Mouse (Mus musculus): Measurements from ENCODE around the gene Olfr293. TPM values are rescaled to one million over a fixed set of nuclear protein-coding genes. Genes with fewer than 3 reads are reported as not detected.

Olfr293 gene
- not detected in 2 replicates for total RNA-seq (2021)
- long read RNA-seq, experiment 1: 0 reads
- long read RNA-seq, experiment 2: 0 reads

DNA sequence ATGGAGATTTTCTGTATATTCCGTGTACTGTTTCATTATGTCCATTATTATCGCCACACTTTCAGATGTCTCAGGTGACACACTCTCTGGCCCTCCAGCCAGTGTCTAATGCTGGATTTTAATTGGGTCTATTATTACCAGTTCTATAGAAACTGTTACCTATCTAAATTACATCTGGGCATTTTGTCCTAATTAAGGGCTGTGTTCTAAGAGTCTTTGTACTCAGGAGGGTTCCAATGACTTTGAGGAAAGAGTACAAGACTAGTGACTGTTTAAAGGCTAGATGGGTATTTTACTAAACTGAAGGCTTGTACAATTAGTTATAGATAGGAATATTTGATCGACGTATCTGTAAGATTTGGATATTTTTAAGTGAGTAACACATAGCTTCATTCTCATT lies at the start of gene Olfr293:
Gene Olfr293 (plus strand): TSS at position 301 of the 400 bp plus-strand sequence.
- no peak for DNase-seq

DNA sequence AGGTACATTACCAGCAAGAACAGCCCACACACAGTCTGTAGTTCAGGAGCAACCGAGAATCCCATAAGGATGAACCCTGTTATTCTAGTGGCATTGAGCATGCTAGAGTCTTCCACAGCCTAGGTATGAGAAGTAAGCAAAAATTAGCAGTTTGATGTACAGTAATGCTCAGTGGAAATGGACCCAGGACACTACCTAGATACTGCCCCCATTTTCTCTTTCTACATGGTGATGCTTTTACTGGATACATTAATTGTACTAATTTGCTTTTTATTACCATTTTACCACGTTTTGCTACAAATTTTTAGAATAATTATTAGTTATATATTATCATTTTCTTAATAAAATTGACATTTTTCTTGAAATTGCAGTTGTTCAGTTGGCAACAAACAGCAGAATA lies 32.3 kb upstream of the Olfr293 start, which contains the start of gene Olfr294:
Gene Olfr294 (minus strand): TSS at position 101 of the 400 bp plus-strand sequence.
- DNase-seq: no peak

DNA sequence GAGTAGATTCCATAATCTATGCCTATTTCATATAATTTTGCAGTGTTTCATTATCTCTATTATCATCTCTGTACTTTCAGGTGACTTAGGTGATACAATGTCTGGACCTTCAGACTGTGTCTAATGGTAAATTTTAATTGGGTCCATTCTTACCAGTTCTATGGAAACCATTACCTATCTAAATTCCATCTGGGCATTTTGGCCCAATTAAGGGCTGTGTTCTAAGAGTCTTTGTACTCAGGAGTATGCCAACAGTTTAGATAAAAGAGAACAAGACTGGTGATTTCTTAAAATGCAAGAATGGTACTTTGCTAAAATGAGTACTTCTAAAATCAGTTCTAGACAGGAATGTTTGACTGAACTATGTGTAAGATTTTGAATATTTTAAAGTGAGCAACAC lies 39.2 kb downstream of the Olfr293 start, which contains the start of gene Olfr292:
Gene Olfr292 (plus strand): TSS at position 301 of the 400 bp plus-strand sequence.
- DNase-seq: no peak

Other genes with a start within 250 kb of the Olfr293 start
- gene Olfr301, start 245.2 kb upstream of the Olfr293 start, total RNA-seq (2021): not detected in 2 replicates
- gene Olfr299, start 189.1 kb upstream of the Olfr293 start, total RNA-seq (2021): not detected in 2 replicates
- gene Olfr298, start 156.6 kb upstream of the Olfr293 start, total RNA-seq (2021): not detected in 2 replicates
- not detected in 2 replicates for gene Olfr297, start 129.1 kb upstream of the Olfr293 start, total RNA-seq (2021)
- not detected in 2 replicates for gene Olfr295, start 65.2 kb upstream of the Olfr293 start, total RNA-seq (2021)
- gene Olfr294, start 32.4 kb upstream of the Olfr293 start, total RNA-seq (2021): not detected in 2 replicates
- not detected in 2 replicates for gene Olfr292, start 39.3 kb downstream of the Olfr293 start, total RNA-seq (2021)
- gene Folh1, start 126.9 kb downstream of the Olfr293 start, total RNA-seq (2021): 0.82 and 0.86 TPM in 2 replicates
- not detected in 2 replicates for gene Vmn2r77, start 146.0 kb downstream of the Olfr293 start, total RNA-seq (2021)

All from adrenal gland, postnatal 14 days (tissue).